Mouse (Mus musculus) cortical plate, adult 2 months (tissue): Measurements from ENCODE around the gene Poln.

Source experiments
- CTCF ChIP-seq: fragments of 200-500 bp; IDR thresholded peaks from 2 replicates; pipeline ENCODE4 v1.5.1; 2011; ENCODE audit warnings: mild to moderate bottlenecking, control low read depth, low read length; ENCODE audit not compliant: insufficient read depth; ENCODE audit errors: extremely low read depth
- POLR2A ChIP-seq: fragments of 200-500 bp; IDR thresholded peaks from 2 replicates; pipeline ENCODE4 v1.6.1; 2011; ENCODE audit warnings: mild to moderate bottlenecking, low read length, control low read depth; ENCODE audit not compliant: insufficient read depth; ENCODE audit errors: extremely low read depth

DNA sequence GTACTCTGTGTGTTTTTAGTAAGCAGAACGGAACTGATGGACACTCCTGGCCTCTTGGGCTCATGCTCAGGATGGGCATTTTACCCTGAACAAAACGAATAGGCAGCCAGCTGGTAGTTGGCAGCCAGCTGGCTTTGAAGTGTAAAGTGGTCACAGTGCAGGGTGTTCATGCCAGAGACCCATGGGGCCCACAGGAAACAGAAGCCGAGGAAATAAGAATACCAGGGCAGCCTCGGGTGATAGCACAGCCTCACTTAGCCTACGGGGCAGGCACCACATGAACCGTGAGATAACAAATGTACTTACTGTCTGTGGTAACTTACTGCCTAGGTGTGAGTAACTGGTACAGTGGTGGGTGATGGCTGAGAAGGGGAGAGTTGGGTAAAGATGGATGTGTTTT, 138.2 kb downstream of the Poln start:
- TF ChIP-seq CTCF (no peak), POLR2A (no peak)
